Mouse (Mus musculus): ENCODE measurements around the gene Ermp1. TPM values are rescaled to one million over a fixed set of nuclear protein-coding genes. Genes with fewer than 3 reads are reported as not detected.

The Ermp1 gene
- 10.9 and 14.1 TPM in 2 replicates for polyA plus RNA-seq (2014; fragmentation: Nextera tagmentation; extraction: Ambion mirVana)

DNA sequence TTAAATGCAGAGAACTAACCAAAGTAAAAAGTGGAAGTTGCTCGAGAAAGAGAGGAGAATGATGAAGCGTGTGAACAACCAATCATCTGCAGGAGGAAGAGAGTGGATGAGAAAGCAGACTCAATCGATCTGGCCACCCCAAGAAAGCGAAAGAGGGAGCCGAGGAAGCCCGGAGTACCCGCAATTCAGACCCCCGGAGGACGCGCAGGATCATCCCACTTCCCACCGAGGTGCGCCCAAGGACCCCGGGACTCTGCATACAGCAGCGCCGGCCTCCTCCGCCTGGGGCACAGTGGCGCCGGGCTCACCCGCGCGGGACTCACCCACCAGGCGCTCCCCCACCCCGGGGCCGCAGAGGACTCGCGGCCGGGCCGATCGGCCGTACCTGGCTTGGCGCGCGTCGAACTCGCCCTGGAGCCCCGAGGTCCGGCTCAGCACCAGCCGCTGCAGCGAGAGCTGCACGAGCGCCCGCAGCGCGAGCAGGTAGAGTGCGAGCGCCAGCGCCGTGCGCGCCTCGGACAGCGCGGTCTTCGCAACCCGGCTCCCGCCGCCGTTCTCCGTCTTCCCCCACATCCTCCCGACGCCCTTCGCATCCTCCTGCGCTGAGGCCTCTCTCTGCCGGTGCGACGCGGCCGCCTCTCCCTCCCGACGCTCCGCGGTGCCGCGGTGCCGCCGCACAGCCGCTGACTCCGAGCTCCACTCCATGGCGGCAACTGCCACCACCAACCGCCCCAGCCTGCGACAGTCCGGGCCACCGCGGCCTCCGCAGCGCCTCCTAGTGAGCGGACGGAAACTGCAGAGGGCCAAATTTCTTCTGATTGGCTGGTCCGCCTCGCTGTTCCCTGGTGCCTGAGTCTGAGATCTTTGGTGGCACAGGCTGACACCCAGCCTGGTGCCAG, at the start of gene Ermp1:
Ermp1 (minus strand) TSS at position 765 of the 899 bp plus-strand sequence.
- Histone ChIP-seq H3K4me1 (replicated peaks; ENCODE audit: control insufficient read depth, insufficient read depth, low read length) (no peaks in the 10 kb centered on the region), H3K9ac (ENCODE audit: low read depth, low read length) (peak within 1 kb of the TSS; percentile 90), H3K4me2 (replicated peaks; ENCODE audit: low read depth, low read length) (peak within 1 kb of the TSS; percentile 61), H3K27me3 (ENCODE audit: control insufficient read depth, insufficient read depth, low read length) (no peaks in the 10 kb centered on the region), H3K36me3 (ENCODE audit: control insufficient read depth, insufficient read depth, low read length) (0 out of 2 replicates have a peak, but pooled peaks cover 2% of the 10 kb centered on the region), H3K27ac (ENCODE audit: low read depth, low read length) (peak within 1 kb of the TSS; percentile 82), H3K4me3 (ENCODE audit: low read depth, low read length) (peak within 1 kb of the TSS; percentile 83), H3K9me3 (ENCODE audit: control insufficient read depth, low read length) (no peaks in the 10 kb centered on the region)
- WGBS, result under 1% methylated on average over 61 of the region's 90 CpGs
- ATAC-seq (ENCODE audit: low FRiP score), result peak; percentile 97
- peak; percentile 96 for DNase-seq (ENCODE audit: low spot score)

DNA sequence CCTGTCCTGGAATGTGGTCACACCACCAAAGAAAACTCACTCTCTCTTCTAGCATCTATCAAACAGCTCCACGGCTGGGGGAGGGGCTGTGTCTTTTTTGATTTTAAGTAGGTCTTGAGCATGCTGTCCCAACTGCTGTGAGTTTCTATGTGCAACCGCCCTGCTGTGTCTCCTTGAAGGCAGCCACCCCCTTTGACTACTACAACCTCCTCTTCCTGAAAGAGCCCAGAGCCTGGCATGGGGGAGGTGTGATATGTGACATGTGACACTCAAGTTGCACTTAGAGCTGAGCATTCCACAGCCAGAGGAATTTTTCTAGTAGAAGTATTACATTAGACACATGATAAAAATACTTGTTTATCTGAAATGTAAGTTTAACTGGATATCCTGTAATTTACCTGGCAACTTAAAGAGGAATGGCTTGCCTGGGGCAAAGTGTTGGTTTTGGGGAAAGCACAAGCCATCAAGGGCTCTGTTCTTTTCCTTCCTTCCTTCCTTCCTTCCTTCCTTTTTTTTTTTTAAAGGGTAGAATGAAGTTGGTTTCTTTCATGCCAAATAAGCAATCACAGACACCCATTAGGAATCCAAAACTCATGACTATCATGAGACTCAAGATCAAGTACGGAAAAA, 49.1 kb upstream of the Ermp1 start, which contains the start of gene Mlana:
Mlana (plus strand) TSS at position 580 of the 630 bp plus-strand sequence.
- ATAC-seq (ENCODE audit: low FRiP score), result no peak
- Histone ChIP-seq H3K9me3 (ENCODE audit: control insufficient read depth, low read length) (no peaks in the 10 kb centered on the region), H3K9ac (ENCODE audit: low read depth, low read length) (no peak within 1 kb of the TSS), H3K27ac (ENCODE audit: low read depth, low read length) (no peak within 1 kb of the TSS), H3K4me3 (ENCODE audit: low read depth, low read length) (no peak within 1 kb of the TSS), H3K4me2 (replicated peaks; ENCODE audit: low read depth, low read length) (no peak within 1 kb of the TSS), H3K36me3 (ENCODE audit: control insufficient read depth, insufficient read depth, low read length) (no peaks in the 10 kb centered on the region), H3K4me1 (replicated peaks; ENCODE audit: control insufficient read depth, insufficient read depth, low read length) (no peaks in the 10 kb centered on the region), H3K27me3 (ENCODE audit: control insufficient read depth, insufficient read depth, low read length) (no peaks in the 10 kb centered on the region)
- DNase-seq (ENCODE audit: low spot score), result no peak
- WGBS, result 53% methylated on average over 3 of the region's 3 CpGs

DNA sequence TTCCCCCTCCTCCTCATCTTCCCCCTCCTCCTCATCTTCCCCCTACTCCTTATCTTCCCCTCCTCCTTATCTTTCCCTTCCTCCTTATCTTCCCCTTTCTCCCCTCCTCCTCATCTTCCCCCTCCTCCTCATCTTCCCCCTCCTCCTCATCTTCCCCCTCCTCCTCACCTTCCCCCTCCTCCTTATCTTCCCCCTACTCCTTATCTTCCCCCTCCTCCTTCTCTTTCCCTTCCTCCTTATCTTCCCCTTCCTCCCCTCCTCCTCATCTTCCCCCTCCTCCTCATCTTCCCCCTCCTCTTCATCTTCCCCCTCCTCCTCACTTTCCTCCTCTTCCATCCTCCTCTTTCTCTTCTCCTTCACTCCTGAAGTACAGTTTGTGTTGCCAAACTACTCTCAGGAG, 48.6 kb upstream of the Ermp1 start:
- DNase-seq (ENCODE audit: low spot score), result no peak
- H3K4me1 ChIP-seq (replicated peaks; ENCODE audit: control insufficient read depth, insufficient read depth, low read length), result no peaks in the 10 kb centered on the region
- H3K4me2 ChIP-seq (replicated peaks; ENCODE audit: low read depth, low read length), result no peak overlapping the region
- H3K36me3 ChIP-seq (ENCODE audit: control insufficient read depth, insufficient read depth, low read length), result no peaks in the 10 kb centered on the region
- H3K9ac ChIP-seq (ENCODE audit: low read depth, low read length), result no peak overlapping the region
- H3K9me3 ChIP-seq (ENCODE audit: control insufficient read depth, low read length), result no peaks in the 10 kb centered on the region
- ATAC-seq (ENCODE audit: low FRiP score), result no peak
- H3K27me3 ChIP-seq (ENCODE audit: control insufficient read depth, insufficient read depth, low read length), result no peaks in the 10 kb centered on the region
- no peak overlapping the region for H3K4me3 ChIP-seq (ENCODE audit: low read depth, low read length)
- H3K27ac ChIP-seq (ENCODE audit: low read depth, low read length), result no peak overlapping the region

DNA sequence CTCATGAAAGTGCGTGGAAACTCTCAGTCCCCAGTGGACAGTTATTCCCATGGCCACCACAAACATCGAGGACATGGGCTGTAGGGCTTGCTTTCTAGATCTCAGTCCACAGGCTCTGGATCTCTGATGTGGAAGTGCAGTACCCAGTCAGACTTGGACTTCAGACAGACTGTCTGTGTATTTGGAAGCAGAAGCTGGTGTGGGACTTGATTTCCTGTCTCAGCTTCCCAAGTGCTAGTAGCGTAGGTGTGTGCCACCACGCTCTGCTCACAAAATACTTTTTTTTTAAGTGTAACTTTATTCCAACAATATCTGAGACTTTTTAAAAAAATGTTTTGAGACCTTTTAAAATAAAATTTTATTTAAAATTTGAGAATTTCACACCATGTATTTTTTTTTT, 48.1 kb upstream of the Ermp1 start:
- 96% methylated on average over 4 of the region's 4 CpGs for WGBS
- no peak overlapping the region for H3K9ac ChIP-seq (ENCODE audit: low read depth, low read length)
- no peaks in the 10 kb centered on the region for H3K4me1 ChIP-seq (replicated peaks; ENCODE audit: control insufficient read depth, insufficient read depth, low read length)
- ATAC-seq (ENCODE audit: low FRiP score) (no peak), DNase-seq (ENCODE audit: low spot score) (no peak)
- no peak overlapping the region for H3K4me2 ChIP-seq (replicated peaks; ENCODE audit: low read depth, low read length)
- H3K36me3 ChIP-seq (ENCODE audit: control insufficient read depth, insufficient read depth, low read length), result no peaks in the 10 kb centered on the region
- no peaks in the 10 kb centered on the region for H3K27me3 ChIP-seq (ENCODE audit: control insufficient read depth, insufficient read depth, low read length)
- H3K4me3 ChIP-seq (ENCODE audit: low read depth, low read length), result no peak overlapping the region
- no peak overlapping the region for H3K27ac ChIP-seq (ENCODE audit: low read depth, low read length)
- no peaks in the 10 kb centered on the region for H3K9me3 ChIP-seq (ENCODE audit: control insufficient read depth, low read length)

DNA sequence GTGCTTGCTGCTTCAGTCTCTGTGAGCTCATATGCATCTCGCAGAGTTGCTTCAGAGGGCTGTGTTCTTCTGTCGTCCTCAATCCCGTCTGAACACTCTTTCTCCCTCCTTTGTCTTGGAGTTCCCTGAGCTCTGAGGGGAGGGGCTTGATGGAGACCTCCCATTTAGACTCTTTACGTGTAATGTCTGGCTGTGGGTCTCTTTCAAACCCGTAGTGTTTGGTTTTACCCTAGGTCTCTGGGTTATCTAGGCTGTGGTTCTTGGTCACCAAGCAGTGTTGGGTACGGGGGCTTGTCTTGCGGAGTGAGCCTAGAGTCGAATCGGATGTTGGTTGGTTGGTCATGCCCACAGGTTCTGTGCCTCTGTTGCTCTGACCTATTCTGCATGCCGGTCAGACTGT, 46.9 kb upstream of the Ermp1 start:
- Histone ChIP-seq H3K36me3 (ENCODE audit: control insufficient read depth, insufficient read depth, low read length) (no peaks in the 10 kb centered on the region), H3K4me1 (replicated peaks; ENCODE audit: control insufficient read depth, insufficient read depth, low read length) (no peaks in the 10 kb centered on the region), H3K4me2 (replicated peaks; ENCODE audit: low read depth, low read length) (no peak overlapping the region), H3K27me3 (ENCODE audit: control insufficient read depth, insufficient read depth, low read length) (no peaks in the 10 kb centered on the region), H3K27ac (ENCODE audit: low read depth, low read length) (no peak overlapping the region), H3K9me3 (ENCODE audit: control insufficient read depth, low read length) (no peaks in the 10 kb centered on the region), H3K4me3 (ENCODE audit: low read depth, low read length) (no peak overlapping the region), H3K9ac (ENCODE audit: low read depth, low read length) (no peak overlapping the region)
- 87% methylated on average over 10 of the region's 10 CpGs for WGBS
- no peak for ATAC-seq (ENCODE audit: low FRiP score)
- no peak for DNase-seq (ENCODE audit: low spot score)

DNA sequence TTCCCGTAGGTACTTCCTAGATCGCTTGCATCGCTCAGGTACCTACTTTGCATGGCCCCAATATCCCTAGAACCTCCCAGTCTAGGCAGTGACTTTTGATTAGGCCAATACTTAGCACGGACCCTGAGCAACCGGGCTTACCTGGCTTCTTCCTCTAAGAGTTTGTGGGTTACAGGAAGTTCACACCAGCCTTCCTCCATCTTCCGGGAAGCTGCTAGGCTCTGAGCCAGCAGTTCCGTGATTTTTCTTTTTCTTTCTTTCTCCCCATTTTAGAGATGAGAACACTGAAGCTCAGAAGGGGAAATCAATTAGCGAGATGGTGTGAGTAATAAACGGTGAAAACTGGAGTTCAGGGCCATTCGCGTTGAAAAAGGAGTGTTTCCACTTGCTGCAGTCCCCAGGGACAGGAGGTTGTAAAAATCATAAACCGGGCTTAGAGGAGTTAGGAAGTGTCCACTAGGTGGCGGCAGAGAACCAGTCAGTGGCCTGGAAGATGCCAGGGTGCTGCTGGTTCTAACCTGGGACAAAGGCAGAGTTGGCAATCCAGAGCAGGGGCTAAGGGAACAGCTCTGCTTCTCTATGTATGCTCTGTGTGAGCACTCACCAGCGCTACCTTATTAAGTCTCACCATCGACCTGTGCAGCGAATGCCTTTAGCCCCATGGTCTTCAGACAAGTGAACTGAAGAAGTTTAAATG, 35.8 kb upstream of the Ermp1 start:
- H3K4me1 ChIP-seq (replicated peaks; ENCODE audit: control insufficient read depth, insufficient read depth, low read length), result no peaks in the 10 kb centered on the region
- H3K27ac ChIP-seq (ENCODE audit: low read depth, low read length), result no peak overlapping the region
- ATAC-seq (ENCODE audit: low FRiP score) (no peak), DNase-seq (ENCODE audit: low spot score) (peak; percentile 87)
- no peak overlapping the region for H3K9ac ChIP-seq (ENCODE audit: low read depth, low read length)
- H3K4me3 ChIP-seq (ENCODE audit: low read depth, low read length), result no peak overlapping the region
- 52% methylated on average over 16 of the region's 16 CpGs for WGBS
- H3K9me3 ChIP-seq (ENCODE audit: control insufficient read depth, low read length), result no peaks in the 10 kb centered on the region
- no peaks in the 10 kb centered on the region for H3K27me3 ChIP-seq (ENCODE audit: control insufficient read depth, insufficient read depth, low read length)
- H3K36me3 ChIP-seq (ENCODE audit: control insufficient read depth, insufficient read depth, low read length), result no peaks in the 10 kb centered on the region
- no peak overlapping the region for H3K4me2 ChIP-seq (replicated peaks; ENCODE audit: low read depth, low read length)

DNA sequence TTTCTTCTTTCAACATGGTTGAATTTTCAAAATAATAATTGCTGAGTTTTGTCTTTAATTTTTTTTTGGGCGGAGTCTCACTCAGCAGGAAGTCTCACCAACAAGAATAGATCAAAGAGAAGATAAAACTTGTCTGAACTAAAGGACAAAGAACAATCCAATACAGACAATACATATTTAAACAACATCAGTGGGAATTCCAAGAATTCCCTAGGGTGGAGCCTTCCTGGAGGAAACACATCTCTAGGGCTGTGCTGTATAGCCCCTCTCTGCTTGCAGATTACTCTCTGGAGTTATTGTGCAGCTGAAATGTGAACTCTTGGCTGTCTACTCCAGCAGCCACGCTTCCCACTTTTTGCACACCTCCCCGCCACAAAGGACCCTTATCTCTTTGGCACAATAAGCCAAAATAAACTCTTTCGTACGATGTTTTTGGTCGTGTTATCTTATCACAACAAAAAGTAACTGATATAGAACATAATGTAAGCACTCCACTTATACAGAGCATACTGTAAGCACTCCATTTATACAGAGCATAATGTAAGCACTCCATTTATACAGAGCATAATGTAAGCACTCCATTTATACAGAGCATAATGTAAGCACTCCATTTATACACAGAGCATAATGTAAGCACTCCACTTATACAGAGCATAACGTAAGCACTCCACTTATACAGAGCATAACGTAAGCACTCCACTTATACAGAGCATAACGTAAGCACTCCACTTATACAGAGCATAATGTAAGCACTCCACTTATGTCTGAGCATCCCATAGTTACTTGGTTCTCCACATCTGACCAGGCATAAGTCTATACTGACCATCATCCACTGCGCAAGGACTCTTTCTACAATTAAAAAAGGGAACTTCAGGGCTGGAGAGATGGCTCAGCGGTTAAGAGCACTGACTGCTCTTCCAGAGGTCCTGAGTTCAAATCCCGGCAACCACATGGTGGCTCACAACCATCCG, 32.3 kb upstream of the Ermp1 start:
- 91% methylated on average over 13 of the region's 13 CpGs for WGBS
- no peaks in the 10 kb centered on the region for H3K36me3 ChIP-seq (ENCODE audit: control insufficient read depth, insufficient read depth, low read length)
- H3K27ac ChIP-seq (ENCODE audit: low read depth, low read length), result no peak overlapping the region
- no peaks in the 10 kb centered on the region for H3K4me1 ChIP-seq (replicated peaks; ENCODE audit: control insufficient read depth, insufficient read depth, low read length)
- ATAC-seq (ENCODE audit: low FRiP score) (no peak), DNase-seq (ENCODE audit: low spot score) (no peak)
- no peaks in the 10 kb centered on the region for H3K9me3 ChIP-seq (ENCODE audit: control insufficient read depth, low read length)
- no peak overlapping the region for H3K4me3 ChIP-seq (ENCODE audit: low read depth, low read length)
- H3K27me3 ChIP-seq (ENCODE audit: control insufficient read depth, insufficient read depth, low read length), result no peaks in the 10 kb centered on the region
- no peak overlapping the region for H3K4me2 ChIP-seq (replicated peaks; ENCODE audit: low read depth, low read length)
- no peak overlapping the region for H3K9ac ChIP-seq (ENCODE audit: low read depth, low read length)

DNA sequence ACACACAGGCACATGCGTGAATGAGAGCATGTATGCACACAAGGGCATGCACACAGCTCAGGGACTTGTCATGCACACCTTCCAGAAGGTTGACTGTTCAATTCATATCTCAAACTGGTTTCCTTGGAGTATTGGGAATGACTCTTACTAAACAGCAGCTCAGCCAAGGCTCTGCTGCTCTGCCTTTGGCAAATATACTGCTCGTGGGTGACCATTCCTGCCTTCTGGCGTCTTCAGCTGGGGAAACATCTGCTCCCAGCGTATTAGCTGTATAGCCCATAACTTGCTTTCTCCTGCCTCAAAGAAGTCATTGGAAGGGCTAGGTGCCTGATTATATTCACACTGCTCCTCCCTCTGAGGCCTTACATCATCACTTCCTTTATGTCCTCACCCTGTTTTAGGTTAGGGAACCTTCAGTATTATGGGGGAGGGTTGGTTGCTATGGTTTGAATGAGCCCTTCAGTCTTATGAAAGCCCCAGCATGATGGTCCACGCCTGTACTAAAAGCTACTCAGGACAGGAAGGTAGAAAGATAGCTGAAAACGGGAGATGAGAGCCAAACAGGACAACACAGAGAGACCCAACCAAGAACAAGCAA, 30.1 kb upstream of the Ermp1 start:
- H3K9ac ChIP-seq (ENCODE audit: low read depth, low read length), result no peak overlapping the region
- 87% methylated on average over 6 of the region's 6 CpGs for WGBS

More for the DNA sequence above, 30.1 kb upstream of the Ermp1 start:
- DNase-seq (ENCODE audit: low spot score), result no peak
- ATAC-seq (ENCODE audit: low FRiP score), result no peak
- Histone ChIP-seq H3K9me3 (ENCODE audit: control insufficient read depth, low read length) (no peaks in the 10 kb centered on the region), H3K36me3 (ENCODE audit: control insufficient read depth, insufficient read depth, low read length) (no peaks in the 10 kb centered on the region), H3K27ac (ENCODE audit: low read depth, low read length) (no peak overlapping the region), H3K4me1 (replicated peaks; ENCODE audit: control insufficient read depth, insufficient read depth, low read length) (no peaks in the 10 kb centered on the region), H3K4me3 (ENCODE audit: low read depth, low read length) (no peak overlapping the region), H3K27me3 (ENCODE audit: control insufficient read depth, insufficient read depth, low read length) (no peaks in the 10 kb centered on the region), H3K4me2 (replicated peaks; ENCODE audit: low read depth, low read length) (no peak overlapping the region)

All from hindbrain, embryonic 11.5 days (tissue).